23 mouse cellular contexts compared by ENCODE assay signal in genomic region chr7:115915338-115915737, GRCm38 (mm10).
"Had no signal": no experiment of that assay in that cellular context is flagged by ENCODE, and none has a peak within 500 bp of the region (broad histone marks: within the 10 kb centered on the region; RNA-seq: fewer than 3 reads in every experiment).

No protein-coding gene starts in this region.

- H3K36me3 ChIP-seq: heart, embryonic 10.5 days; heart, embryonic 12.5 days; hindbrain, embryonic 10.5 days; hindbrain, embryonic 12.5 days; limb, embryonic 13.5 days; limb, embryonic 15.5 days had no signal

- H3K9me3 ChIP-seq: heart, embryonic 10.5 days; heart, embryonic 12.5 days; hindbrain, embryonic 10.5 days; hindbrain, embryonic 12.5 days; limb, embryonic 13.5 days; limb, embryonic 15.5 days had no signal

- H3K9ac ChIP-seq: heart, embryonic 12.5 days; hindbrain, embryonic 12.5 days; hindbrain, embryonic 14.5 days; limb, embryonic 13.5 days; limb, embryonic 15.5 days; liver, embryonic 14.5 days had no signal

- H3K4me3 ChIP-seq: heart, embryonic 10.5 days; heart, embryonic 12.5 days; hindbrain, embryonic 10.5 days; hindbrain, embryonic 12.5 days; layer of hippocampus, adult 2 months; limb, embryonic 13.5 days; limb, embryonic 15.5 days had no signal

- ATAC-seq: hindbrain, embryonic 16.5 days; intestine, postnatal 0 days had no signal

- H3K27me3 ChIP-seq: heart, embryonic 12.5 days; hindbrain, embryonic 12.5 days; limb, embryonic 15.5 days had no signal

- H3K4me1 ChIP-seq: heart, embryonic 10.5 days had no signal

- DNase-seq: gastrocnemius, postnatal 14 days; gastrocnemius, postnatal 36 days; heart, adult 18-20 months; heart, postnatal 10 days; heart, postnatal 4 days; kidney, adult 18-20 months; kidney, adult 8-10 months; kidney, postnatal 10 days; kidney, postnatal 25 days; kidney, postnatal 4 days; left cerebral cortex, postnatal 4 days had no signal

- H3K27ac ChIP-seq: heart, embryonic 10.5 days; hindbrain, embryonic 10.5 days; hindbrain, embryonic 12.5 days; hindbrain, embryonic 14.5 days; layer of hippocampus, adult 2 months; limb, embryonic 13.5 days; limb, embryonic 15.5 days; liver, embryonic 14.5 days had no signal

- H3K4me2 ChIP-seq: heart, embryonic 12.5 days; hindbrain, embryonic 12.5 days; hindbrain, embryonic 14.5 days; limb, embryonic 13.5 days; limb, embryonic 15.5 days; liver, embryonic 11.5 days had no signal
